ENCODE assay signal across 23 mouse cellular contexts in the genomic region with DNA sequence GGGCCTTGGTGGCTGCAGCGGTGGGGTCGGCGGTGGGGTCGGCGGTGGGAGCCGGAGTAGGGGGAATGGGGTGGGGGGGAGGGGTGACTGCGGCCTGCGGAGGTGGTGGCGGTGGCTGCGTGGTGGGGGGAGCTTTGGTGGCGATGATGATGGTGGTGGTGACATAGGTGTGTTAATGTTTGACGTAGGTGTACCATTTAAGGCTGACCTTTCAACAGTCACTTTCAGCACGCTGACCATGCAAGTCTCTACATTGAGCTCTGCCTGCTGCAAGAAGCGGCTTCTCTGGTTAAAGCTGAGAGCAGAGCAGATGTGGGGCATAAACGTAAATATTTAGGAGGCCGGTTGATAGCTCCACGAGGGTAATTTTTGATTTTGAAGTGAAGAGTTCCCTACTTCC. TPM values are rescaled to one million over a fixed set of nuclear protein-coding genes. Genes with fewer than 3 reads are reported as not detected.
"Had no signal": no experiment of that assay in that cellular context is flagged by ENCODE, and none has a peak within 500 bp of the region (broad histone marks: within the 10 kb centered on the region; RNA-seq: fewer than 3 reads in every experiment).

No protein-coding gene starts in this region.

- H3K9me3 ChIP-seq: limb, embryonic 13.5 days; liver, embryonic 15.5 days; midbrain, embryonic 10.5 days; neural tube, embryonic 15.5 days had no signal

- H3K4me3 ChIP-seq: layer of hippocampus, adult 2 months; limb, embryonic 13.5 days; liver, embryonic 15.5 days; midbrain, embryonic 10.5 days; myocyte; neural tube, embryonic 15.5 days had no signal

- H3K4me2 ChIP-seq: limb, embryonic 13.5 days; liver, embryonic 11.5 days; liver, embryonic 15.5 days; lung, embryonic 14.5 days; neural tube, embryonic 15.5 days had no signal

- H3K36me3 ChIP-seq: limb, embryonic 13.5 days; liver, embryonic 15.5 days; midbrain, embryonic 10.5 days; neural tube, embryonic 15.5 days had no signal

- H3K9ac ChIP-seq: limb, embryonic 13.5 days; liver, embryonic 15.5 days; lung, embryonic 14.5 days; neural tube, embryonic 15.5 days had no signal

- DNase-seq: left cerebral cortex, postnatal 4 days; lung, embryonic 14.5 days; lung, postnatal 10 days; lung, postnatal 4 days; midbrain, embryonic 14.5 days; right cerebral cortex, adult 18-20 months; right cerebral cortex, postnatal 25 days; thymus, postnatal 36 days had no signal

- ATAC-seq: hindbrain, embryonic 16.5 days; inflammation-experienced regulatory T-cells, adult 6 months; intestine, postnatal 0 days had no signal

- H3K27me3 ChIP-seq: limb, embryonic 13.5 days; liver, embryonic 15.5 days; neural tube, embryonic 15.5 days had no signal

- H3K27ac ChIP-seq: layer of hippocampus, adult 2 months; limb, embryonic 13.5 days; liver, embryonic 15.5 days; midbrain, embryonic 10.5 days; neural tube, embryonic 15.5 days had no signal

- H3K4me1 ChIP-seq: midbrain, embryonic 10.5 days; neural tube, embryonic 15.5 days had no signal

RNA-seq across cellular contexts. Expression of a gene that starts 59.2 kb away (rescaled TPM):
- total RNA-seq: layer of hippocampus, postnatal 10 days; left cerebral cortex, postnatal 10 days; left cerebral cortex, postnatal 4 days; megakaryocyte, adult 5-6 weeks had no signal
- polyA plus RNA-seq: inflammation-experienced regulatory T-cells, adult 6 months; intestine, postnatal 0 days; limb, embryonic 13.5 days; lung, embryonic 14.5 days; midbrain, embryonic 14.5 days; myocyte; neural tube, embryonic 11.5 days; neural tube, embryonic 15.5 days; small intestine, adult 2 months had no signal
